7 mouse cellular contexts compared by ENCODE assay signal in genomic region chr11:55392474-55392873, GRCm38 (mm10). TPM values are rescaled to one million over a fixed set of nuclear protein-coding genes. Genes with fewer than 3 reads are reported as not detected.
A peak's percentile ranks its signal among the peaks of the same experiment; 100 is the strongest.
DNase-seq lines count a peak whose midpoint lies in the region; ATAC-seq lines count a peak whose summit lies in the region.

No protein-coding gene starts in this region.

- peaks cover 8% of the 10 kb centered on the region; the same call in 1 of the 2 replicates for H3K36me3 ChIP-seq in neural tube, embryonic 12.5 days

- H3K27ac ChIP-seq in neural tube, embryonic 12.5 days: no peak overlapping the region

- H3K27me3 ChIP-seq in neural tube, embryonic 12.5 days (replicated peaks): no peaks in the 10 kb centered on the region

- H3K4me3 ChIP-seq in neural tube, embryonic 12.5 days: no peak overlapping the region

- 25% methylated on average over 10 of the region's 10 CpGs for WGBS in neural tube, embryonic 12.5 days

- no peak for ATAC-seq in neural tube, embryonic 12.5 days (ENCODE audit: low FRiP score, low read depth)
- ATAC-seq in monocyte, adult 5-6 weeks (replicated peaks; ENCODE audit: insufficient number of reproducible peaks, low FRiP score, low TSS enrichment, poor library complexity, severe bottlenecking): no peak

- no peaks in the 10 kb centered on the region for H3K4me1 ChIP-seq in neural tube, embryonic 12.5 days

- 0 out of 2 replicates have a peak overlapping the region, but pooled peaks have one; percentile 13 for H3K4me2 ChIP-seq in neural tube, embryonic 12.5 days (replicated peaks)

- no peaks in the 10 kb centered on the region for H3K9me3 ChIP-seq in neural tube, embryonic 12.5 days

- DNase-seq in lung, postnatal 10 days: peak; percentile 69
- no peak for DNase-seq in lung, adult 18-20 months
- peak; percentile 71 for DNase-seq in embryo, embryonic 10 days (ENCODE audit: low spot score)
- peak; percentile 63 to 71 for DNase-seq in heart, adult 18-20 months
- DNase-seq in frontal cortex, postnatal 36 days (ENCODE audit: low spot score in 2 of 2): no peak

- no peak overlapping the region for H3K9ac ChIP-seq in neural tube, embryonic 12.5 days

RNA-seq across cellular contexts. Expression of gene Sparc, which starts 30.5 kb away (rescaled TPM):
- total RNA-seq in heart, adult 18-20 months (2021): 100 to 1,000 TPM; 264 to 308 TPM
- 545 and 567 TPM in 2 replicates for polyA plus RNA-seq in neural tube, embryonic 12.5 days (2016; fragmentation: Nextera tagmentation; extraction: Ambion mirVana)
- total RNA-seq in monocyte, adult 5-6 weeks (2017): not detected in 3 replicates

RNA-seq across cellular contexts. Expression of gene Fat2, which starts 56.1 kb away (rescaled TPM):
- under 1 TPM; 0.13 to 0.15 TPM for total RNA-seq in heart, adult 18-20 months (2021)
- 0.05 and 0.06 TPM in 2 replicates for polyA plus RNA-seq in neural tube, embryonic 12.5 days (2016; fragmentation: Nextera tagmentation; extraction: Ambion mirVana)
- total RNA-seq in monocyte, adult 5-6 weeks (2017): not detected in 3 replicates

Comparison
In these comparisons a context has a peak if more than half of its experiments do, and no peak if none do; other contexts are left out.
1. DNase-seq: peak in lung, postnatal 10 days (single experiment), embryo, embryonic 10 days (single experiment) and heart, adult 18-20 months (2 of 2); none in lung, adult 18-20 months (0 of 2) and frontal cortex, postnatal 36 days (0 of 2).
2. RNA of gene Sparc, which starts 30.5 kb away (total RNA-seq): 264 to 308 TPM in heart, adult 18-20 months; not detected in monocyte, adult 5-6 weeks; every median in the first group is over 100 times any median in the second.